Mouse (Mus musculus) inflammation-experienced regulatory T-cells, adult 16 weeks (primary cell): Measurements from ENCODE around the gene Defa32. TPM values are rescaled to one million over a fixed set of nuclear protein-coding genes. Genes with fewer than 3 reads are reported as not detected.

Source experiments
- polyA plus RNA-seq: library from polyadenylated mRNA; unstranded; fragments of 100-300 nt; shearing (Covaris generic); gene quantifications from one replicate; pipeline ENCODE4 v1.2.1, GENCODE M21; 2017

Gene Defa32
- not detected for polyA plus RNA-seq

DNA sequence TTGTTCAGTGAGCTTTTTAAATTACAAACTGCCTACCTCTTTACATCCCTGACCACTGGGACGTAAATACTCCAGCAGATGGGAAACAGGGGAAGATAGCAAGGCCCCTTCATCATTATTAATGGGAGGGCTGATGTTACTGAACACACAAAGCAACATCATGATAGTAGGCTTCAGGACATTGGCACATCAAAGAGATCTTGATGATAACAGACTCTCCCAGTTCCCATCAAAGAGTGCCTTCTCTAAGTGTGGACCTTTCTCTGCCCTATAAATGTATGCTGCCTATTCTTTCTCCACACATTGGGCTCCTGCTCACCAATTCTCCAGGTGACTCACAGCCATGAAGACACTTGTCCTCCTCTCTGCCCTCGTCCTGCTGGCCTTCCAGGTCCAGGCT lies at the start of gene Defa32:
Defa32 (plus strand) TSS at position 301 of the 400 bp plus-strand sequence.

DNA sequence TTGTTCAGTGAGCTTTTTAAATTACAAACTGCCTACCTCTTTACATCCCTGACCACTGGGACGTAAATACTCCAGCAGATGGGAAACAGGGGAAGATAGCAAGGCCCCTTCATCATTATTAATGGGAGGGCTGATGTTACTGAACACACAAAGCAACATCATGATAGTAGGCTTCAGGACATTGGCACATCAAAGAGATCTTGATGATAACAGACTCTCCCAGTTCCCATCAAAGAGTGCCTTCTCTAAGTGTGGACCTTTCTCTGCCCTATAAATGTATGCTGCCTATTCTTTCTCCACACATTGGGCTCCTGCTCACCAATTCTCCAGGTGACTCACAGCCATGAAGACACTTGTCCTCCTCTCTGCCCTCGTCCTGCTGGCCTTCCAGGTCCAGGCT lies 19.9 kb upstream of the Defa32 start, which contains the start of gene Defa20:
Defa20 (plus strand) TSS at position 301 of the 400 bp plus-strand sequence.

DNA sequence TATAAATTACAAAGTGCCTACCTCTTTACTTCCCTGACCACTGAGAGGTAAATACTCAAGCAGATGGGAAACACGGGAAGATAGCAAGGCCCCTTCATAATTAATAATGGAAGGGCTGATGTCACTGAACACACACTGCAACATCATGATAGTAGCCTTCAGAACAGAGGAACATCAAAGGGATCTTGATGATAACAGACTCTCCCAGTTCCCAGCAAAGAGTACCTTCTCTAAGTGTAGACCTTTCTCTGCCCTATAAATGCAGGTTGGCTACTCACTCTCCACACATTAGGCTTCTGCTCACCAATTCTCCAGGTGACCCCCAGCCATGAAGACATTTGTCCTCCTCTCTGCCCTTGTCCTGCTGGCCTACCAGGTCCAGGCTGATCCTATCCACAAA lies 36.3 kb downstream of the Defa32 start, which contains the start of gene Defa37:
Defa37 (plus strand) TSS at position 301 of the 400 bp plus-strand sequence.

Other genes with a start within 250 kb of the Defa32 start
- not detected for gene Defa27, start 213.5 kb upstream of the Defa32 start, polyA plus RNA-seq
- gene Defa29, start 202.0 kb upstream of the Defa32 start, polyA plus RNA-seq = not detected
- gene Defa2, start 150.5 kb upstream of the Defa32 start, polyA plus RNA-seq = not detected
- gene Defa33, start 137.2 kb upstream of the Defa32 start, polyA plus RNA-seq = not detected
- gene Defa36, start 101.6 kb upstream of the Defa32 start, polyA plus RNA-seq = not detected
- gene Gm7849, start 72.5 kb upstream of the Defa32 start, polyA plus RNA-seq = not detected
- gene Defa20, start 19.8 kb upstream of the Defa32 start, polyA plus RNA-seq = not detected
- not detected for gene Defa37, start 36.4 kb downstream of the Defa32 start, polyA plus RNA-seq
- not detected for gene Defa28, start 54.0 kb downstream of the Defa32 start, polyA plus RNA-seq
- not detected for gene Gm7861, start 65.5 kb downstream of the Defa32 start, polyA plus RNA-seq
- gene Defa26, start 89.2 kb downstream of the Defa32 start, polyA plus RNA-seq = not detected
- not detected for gene Defa17, start 126.7 kb downstream of the Defa32 start, polyA plus RNA-seq
- not detected for gene Defa34, start 136.8 kb downstream of the Defa32 start, polyA plus RNA-seq
- not detected for gene AY761184, start 174.6 kb downstream of the Defa32 start, polyA plus RNA-seq
- not detected for gene Defa24, start 205.5 kb downstream of the Defa32 start, polyA plus RNA-seq